Mouse (Mus musculus): ENCODE measurements around the gene 5031439G07Rik. TPM values are rescaled to one million over a fixed set of nuclear protein-coding genes. Genes with fewer than 3 reads are reported as not detected.

Gene 5031439G07Rik
- 1.3 and 2.1 TPM in 2 replicates for polyA plus RNA-seq (2012; rRNA removed)

GRCm38 (mm10) chr15:84987874-84988825 lies at the start of gene 5031439G07Rik:
Gene 5031439G07Rik (minus strand): TSS chr15:84988551.

GRCm38 (mm10) chr15:85028648-85029047 lies 40.3 kb upstream of the 5031439G07Rik start, which contains the start of gene Fam118a:
Gene Fam118a (plus strand): TSS chr15:85028948.

DNA sequence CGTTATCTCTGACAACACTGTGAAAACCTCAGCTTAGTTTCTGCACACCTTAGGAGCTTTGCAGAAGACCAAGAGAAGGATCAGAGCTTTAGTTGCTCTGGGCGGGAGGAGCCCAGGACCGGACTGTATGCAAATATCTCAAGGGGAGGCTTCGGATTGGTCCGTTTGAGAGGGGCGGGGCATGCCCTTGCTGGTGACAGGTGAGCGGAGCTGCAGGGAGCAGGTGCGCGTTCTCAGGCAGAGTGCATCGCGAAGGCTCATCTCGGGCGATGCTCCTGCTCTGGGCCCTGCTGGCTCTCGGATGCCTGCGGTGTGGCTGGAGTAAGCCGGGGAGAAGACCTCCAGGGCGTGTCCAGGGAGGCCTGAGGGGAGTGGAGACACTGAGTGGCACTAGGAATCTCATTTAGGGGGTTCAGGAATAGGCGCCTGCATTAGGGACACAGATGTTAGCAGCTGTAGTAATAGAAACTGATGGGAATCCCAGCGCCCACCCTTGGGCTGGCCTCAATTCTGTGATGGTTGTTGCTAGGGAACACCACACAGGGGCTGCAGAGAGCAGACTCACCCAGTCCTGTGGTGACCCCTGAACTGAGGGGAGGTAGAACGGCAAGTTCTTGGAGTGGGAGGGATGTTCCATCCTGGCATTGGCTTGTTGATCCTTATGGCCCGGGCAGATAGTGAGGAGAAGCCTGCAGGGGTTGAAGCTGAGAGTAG lies 28.8 kb upstream of the 5031439G07Rik start, which contains the start of gene Upk3a:
Upk3a (plus strand) TSS at position 191 of the 714 bp plus-strand sequence.

GRCm38 (mm10) chr15:84922884-84923507 lies 65.4 kb downstream of the 5031439G07Rik start, which contains the start of gene Nup50:
Gene Nup50 (plus strand): TSS chr15:84923411.

DNA sequence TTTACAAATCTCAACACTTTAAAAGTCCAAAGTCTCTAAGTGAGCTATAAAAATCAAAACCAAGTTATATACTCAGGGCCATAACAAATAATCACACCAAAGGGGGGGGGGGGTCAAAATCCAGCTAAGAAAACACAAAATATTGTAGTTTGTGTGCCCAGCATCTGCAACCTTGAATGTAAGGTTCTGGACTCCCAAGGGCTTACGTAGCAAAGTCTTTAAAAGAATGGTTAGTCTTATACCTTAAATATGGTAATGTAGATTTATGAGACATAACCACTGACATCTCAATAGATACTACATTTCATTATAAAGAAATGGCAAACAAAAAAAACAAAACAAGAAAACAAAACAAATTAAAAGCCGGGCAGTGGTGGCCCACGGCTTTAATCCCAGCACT lies 68.4 kb downstream of the 5031439G07Rik start, which contains the start of gene Gm29666:
Gm29666 (minus strand) TSS at position 101 of the 400 bp plus-strand sequence.

Other genes starting within 250 kb of the 5031439G07Rik start
- 0.28 and 0.39 TPM in 2 replicates for gene Phf21b, start 132.5 kb downstream of the 5031439G07Rik start, polyA plus RNA-seq (2012; rRNA removed)
- 0.42 and 0.55 TPM in 2 replicates for gene Gm29666, start 68.5 kb downstream of the 5031439G07Rik start, polyA plus RNA-seq (2012; rRNA removed)
- 11.1 and 13.7 TPM in 2 replicates for gene Nup50, start 65.1 kb downstream of the 5031439G07Rik start, polyA plus RNA-seq (2012; rRNA removed)
- gene Upk3a, start 28.6 kb upstream of the 5031439G07Rik start, polyA plus RNA-seq (2012; rRNA removed) = not detected in 2 replicates
- 2.8 and 3.8 TPM in 2 replicates for gene Fam118a, start 40.4 kb upstream of the 5031439G07Rik start, polyA plus RNA-seq (2012; rRNA removed)
- gene Smc1b, start 143.4 kb upstream of the 5031439G07Rik start, polyA plus RNA-seq (2012; rRNA removed) = 0.24 and 0.65 TPM in 2 replicates
- gene Ribc2, start 143.5 kb upstream of the 5031439G07Rik start, polyA plus RNA-seq (2012; rRNA removed) = 0.02 TPM in 1 of 2 replicates, not detected in the other
- gene Fbln1, start 217.4 kb upstream of the 5031439G07Rik start, polyA plus RNA-seq (2012; rRNA removed) = 4.6 and 5.3 TPM in 2 replicates